Mouse (Mus musculus): ENCODE results near the gene Ephb2.

DNA sequence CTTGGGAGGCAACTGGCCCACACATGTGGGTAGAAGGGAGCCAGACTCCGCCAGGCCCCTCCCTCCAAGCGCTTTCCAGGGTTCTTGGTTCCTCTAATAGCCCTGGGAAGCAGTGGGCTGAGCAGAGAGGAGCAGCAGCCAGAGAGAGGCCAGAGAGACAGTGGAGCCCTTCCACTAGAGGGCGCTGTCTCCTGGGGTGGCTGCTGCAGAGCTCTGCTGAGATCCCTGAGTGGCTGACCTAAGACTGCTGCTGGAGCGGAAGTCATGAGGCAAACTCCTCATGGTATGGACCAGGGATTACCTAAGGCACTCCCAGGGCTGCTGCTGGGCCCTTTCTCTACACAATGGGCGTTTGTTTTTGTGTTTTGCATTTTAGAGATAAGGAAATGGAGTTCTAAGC is 20.4 kb downstream of the Ephb2 start:
- TF ChIP-seq EP300 (IDR thresholded peaks at IDR 0.05; ENCODE audit: insufficient read depth, low read depth, low read length) (peak; percentile 52; the same call in 1 of the 2 replicates), CTCF (IDR thresholded peaks at IDR 0.05; ENCODE audit: low read depth, low read length) (peak; percentile 75), POLR2A (IDR thresholded peaks at IDR 0.05; ENCODE audit: insufficient read depth, low read length) (no peak)
